Mouse (Mus musculus): ENCODE results near the gene Foxq1.

Gene Foxq1

GRCm38 (mm10) chr13:31555834-31556233, at the start of gene Foxq1:
Gene Foxq1 (plus strand): TSS chr13:31556134.
- ChIA-PET POLR2A (interaction anchor here in 1 of 4 experiments (0.6 kb wide), 1 partner anchor 466 kb away, joined by 4 read pairs; no protein-coding TSS in a partner anchor), CTCF (no interaction called here)

- CTCF ChIA-PET, result no interaction called here
- POLR2A ChIA-PET, result no interaction called here
Observed at GRCm38 (mm10) chr13:31506494-31507167, 49.3 kb upstream of the Foxq1 start.

GRCm38 (mm10) chr13:31515261-31515660, 40.7 kb upstream of the Foxq1 start:
- ChIA-PET CTCF (no interaction called here), POLR2A (no interaction called here)

GRCm38 (mm10) chr13:31518411-31518886, 37.5 kb upstream of the Foxq1 start:
- ChIA-PET CTCF (no interaction called here), POLR2A (interaction anchor here in 1 of 4 experiments (0.6 kb wide), 1 partner anchor 581 kb away, joined by 3 read pairs; no protein-coding TSS in a partner anchor)

- POLR2A ChIA-PET, result no interaction called here
- CTCF ChIA-PET, result no interaction called here
Observed at GRCm38 (mm10) chr13:31518971-31519370, 37.0 kb upstream of the Foxq1 start.

- ChIA-PET POLR2A (interaction anchor here in 1 of 4 experiments (0.5 kb wide), 1 partner anchor 93 kb away, joined by 3 read pairs; no protein-coding TSS in a partner anchor), CTCF (no interaction called here)
Observed at GRCm38 (mm10) chr13:31524976-31525375, 31.0 kb upstream of the Foxq1 start.

GRCm38 (mm10) chr13:31531186-31531585, 24.7 kb upstream of the Foxq1 start:
- ChIA-PET CTCF (interaction anchor here in 1 of 4 experiments (0.6 kb wide), 1 partner anchor 805 kb away, joined by 6 read pairs; no protein-coding TSS in a partner anchor), POLR2A (no interaction called here)

DNA sequence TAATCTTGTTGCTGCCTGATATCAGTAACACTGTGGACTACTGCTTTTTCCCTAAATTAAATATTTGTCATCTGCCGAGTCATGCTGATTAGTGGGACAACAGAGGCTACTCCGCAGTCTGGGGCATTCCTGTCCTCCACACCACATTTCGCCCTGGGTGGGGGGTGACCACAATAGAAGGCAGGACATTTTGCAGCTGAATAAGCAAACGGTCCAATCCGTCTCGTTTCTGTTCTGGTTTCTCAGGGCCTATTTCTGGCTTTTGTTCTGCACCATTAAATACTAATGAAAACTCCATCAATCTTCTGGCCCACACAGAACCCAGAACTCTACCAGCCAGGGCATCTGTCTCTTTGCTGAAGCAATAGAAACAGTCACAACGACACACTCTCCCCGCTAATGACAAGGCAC, 24.3 kb upstream of the Foxq1 start:
- POLR2A ChIA-PET, result no interaction called here

DNA sequence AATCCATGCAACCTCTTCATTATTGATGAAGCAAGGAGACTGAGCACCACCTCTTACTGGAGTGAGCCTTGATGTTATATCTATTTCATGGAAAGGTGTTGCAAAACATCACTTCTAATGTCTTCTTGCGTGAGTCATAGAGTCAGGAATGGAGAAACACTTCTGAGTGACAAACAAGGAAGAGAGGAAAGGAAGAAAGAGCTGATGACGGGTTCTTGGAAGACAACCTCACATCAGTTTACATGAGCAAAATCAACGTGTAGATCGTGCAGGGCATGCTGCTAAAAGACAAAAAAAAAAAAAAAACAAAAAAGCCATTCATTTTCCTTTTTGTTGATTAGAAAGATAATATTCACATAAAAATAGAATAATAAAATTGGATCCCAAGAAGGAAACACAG, 21.2 kb upstream of the Foxq1 start:
- ChIA-PET POLR2A (interaction anchor here in 2 of 4 experiments (0.6 to 0.7 kb wide), 2 partner anchors 452 to 1482 kb away, joined by 3 read pairs; no protein-coding TSS in a partner anchor), CTCF (interaction anchor here in 2 of 4 experiments (0.5 to 0.7 kb wide), 2 partner anchors 296 to 785 kb away, joined by 3 to 10 read pairs; no protein-coding TSS in a partner anchor)

More for the DNA sequence above, 24.3 kb upstream of the Foxq1 start:
- CTCF ChIA-PET, result interaction anchor here in 1 of 4 experiments (0.6 kb wide), 1 partner anchor 805 kb away, joined by 6 read pairs; no protein-coding TSS in a partner anchor

DNA sequence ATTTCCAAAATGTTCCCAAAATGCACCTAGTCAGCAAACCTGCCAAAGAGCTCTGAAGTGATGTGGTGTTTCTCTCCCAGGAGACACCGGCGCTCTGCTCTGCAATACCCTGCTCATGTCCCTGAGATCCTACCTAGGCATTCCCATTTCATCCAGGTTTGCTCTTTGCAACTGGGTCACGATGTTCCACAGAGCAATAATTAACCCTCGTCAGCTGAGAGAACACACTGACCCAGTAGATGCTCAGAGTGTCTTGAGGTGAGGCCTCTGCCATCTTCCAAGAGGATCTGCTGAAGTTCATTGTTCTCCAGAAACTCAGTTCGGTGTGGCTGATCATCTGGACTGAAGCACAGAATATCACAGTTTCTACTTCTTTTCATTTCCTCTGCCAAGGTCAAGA, 12.9 kb upstream of the Foxq1 start:
- CTCF ChIA-PET, result no interaction called here
- POLR2A ChIA-PET, result no interaction called here

GRCm38 (mm10) chr13:31546784-31547183, 9.2 kb upstream of the Foxq1 start:
- ChIA-PET CTCF (interaction anchor here in 1 of 4 experiments (0.7 kb wide), 1 partner anchor 555 kb away, joined by 3 read pairs; no protein-coding TSS in a partner anchor), POLR2A (no interaction called here)

DNA sequence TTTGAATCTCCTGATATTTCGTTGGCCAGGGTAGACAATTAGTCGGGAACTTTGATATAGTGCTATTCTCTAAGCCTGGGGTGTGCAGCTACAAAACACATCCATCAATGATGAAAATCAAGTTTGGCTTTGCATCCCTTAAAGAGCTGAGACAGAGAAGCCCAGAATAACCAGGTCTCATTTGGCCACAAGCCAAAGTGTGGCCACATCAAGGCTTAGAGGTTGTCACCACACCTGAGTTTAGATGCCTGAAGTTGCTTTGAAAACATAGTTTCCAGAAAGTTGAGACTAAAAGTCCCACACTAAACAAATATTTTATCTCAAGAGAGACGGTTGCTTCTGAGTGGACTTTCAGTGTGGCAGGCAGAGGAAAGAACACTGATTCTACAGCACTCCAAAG, 8.7 kb upstream of the Foxq1 start:
- CTCF ChIA-PET, result interaction anchor here in 1 of 4 experiments (0.7 kb wide), 1 partner anchor 555 kb away, joined by 3 read pairs; no protein-coding TSS in a partner anchor
- POLR2A ChIA-PET, result interaction anchor here in 1 of 4 experiments (0.6 kb wide), 1 partner anchor 81 kb away, joined by 3 read pairs; no protein-coding TSS in a partner anchor

DNA sequence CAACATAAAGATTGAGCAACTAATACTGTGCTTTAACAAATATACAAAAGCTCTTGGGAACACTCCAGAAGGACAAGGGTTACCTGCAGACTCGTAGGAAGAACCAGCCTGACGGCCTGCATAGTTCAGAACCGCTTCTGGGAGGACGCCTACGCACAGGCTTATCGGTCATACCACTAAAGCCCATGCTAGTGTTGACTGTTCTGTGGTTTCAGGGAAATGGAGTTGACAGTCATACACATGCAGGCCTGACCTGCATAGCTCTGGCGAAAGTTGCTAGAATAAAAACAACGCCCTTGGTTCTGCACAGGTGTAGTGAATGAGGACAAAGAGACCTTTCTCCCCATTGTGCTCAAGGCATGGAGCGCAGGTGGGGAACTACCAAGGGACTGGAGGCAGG, 8.3 kb upstream of the Foxq1 start:
- ChIA-PET CTCF (interaction anchor here in 1 of 4 experiments (0.7 kb wide), 1 partner anchor 556 kb away, joined by 3 read pairs; no protein-coding TSS in a partner anchor), POLR2A (interaction anchor here in 1 of 4 experiments (0.6 kb wide), 1 partner anchor 81 kb away, joined by 3 read pairs; no protein-coding TSS in a partner anchor)

DNA sequence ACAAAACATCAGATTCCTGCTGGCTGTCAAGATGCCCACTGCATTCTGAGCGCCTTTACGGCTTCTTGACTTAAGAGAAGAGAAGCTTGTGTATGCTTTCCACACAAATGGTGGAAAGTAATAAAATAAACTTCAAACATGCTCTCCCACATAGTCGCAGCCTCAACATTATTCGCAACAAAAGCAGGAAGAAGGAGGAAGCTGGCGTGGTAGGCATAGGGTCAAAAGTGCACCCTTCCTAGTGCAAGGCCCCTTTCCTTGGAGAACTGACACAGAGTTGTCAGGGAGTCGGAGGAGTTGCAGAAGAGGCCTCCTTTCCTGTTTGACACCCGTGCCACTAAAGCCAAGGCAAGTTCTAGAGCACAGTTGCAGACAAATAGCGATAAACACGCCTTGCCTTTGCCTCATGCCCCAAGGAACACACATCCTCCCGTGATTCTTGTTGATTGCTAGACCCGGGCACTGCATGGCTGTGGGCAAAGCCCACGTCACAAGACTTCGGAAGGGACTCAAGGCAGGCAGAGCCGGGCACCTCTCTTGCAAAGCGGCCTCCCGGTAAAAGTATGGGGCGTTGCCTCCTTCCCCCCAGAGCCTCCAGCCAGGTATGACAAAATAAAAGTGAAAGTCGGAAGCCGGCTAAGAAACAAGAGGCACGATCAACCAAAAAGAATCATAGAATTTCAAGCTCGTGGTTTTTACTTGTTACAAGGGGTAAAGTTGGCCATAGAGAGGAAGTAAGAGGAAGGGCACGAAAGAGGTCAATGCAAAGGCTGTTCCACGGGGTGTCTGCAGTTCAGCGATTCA, 1.2 kb downstream of the Foxq1 start:
- CTCF ChIA-PET, result no interaction called here

GRCm38 (mm10) chr13:31557768-31558520, 2.0 kb downstream of the Foxq1 start:
- POLR2A ChIA-PET, result interaction anchor here (0.5 to 1.2 kb wide), 5 partner anchors 119 to 364 kb away, joined by 3 to 4 read pairs (median 3); no protein-coding TSS in a partner anchor
- CTCF ChIA-PET, result no interaction called here

More for the DNA sequence above, 1.2 kb downstream of the Foxq1 start:
- POLR2A ChIA-PET, result interaction anchor here (0.5 to 1.2 kb wide), 6 partner anchors 18 to 363 kb away, joined by 3 to 4 read pairs (median 3); no protein-coding TSS in a partner anchor

- ChIA-PET CTCF (interaction anchor here in 3 of 4 experiments (0.6 to 1.3 kb wide), 5 partner anchors 38 to 908 kb away, joined by 3 to 4 read pairs (median 3); no protein-coding TSS in a partner anchor), POLR2A (interaction anchor here in 3 of 4 experiments (0.6 to 1.4 kb wide), 3 partner anchors 62 to 567 kb away, joined by 3 to 5 read pairs (median 4); no protein-coding TSS in a partner anchor)
Observed at GRCm38 (mm10) chr13:31558521-31559418, 2.8 kb downstream of the Foxq1 start, which contains the start of gene A530084C06Rik. Gene A530084C06Rik (minus strand): TSS chr13:31559333.

DNA sequence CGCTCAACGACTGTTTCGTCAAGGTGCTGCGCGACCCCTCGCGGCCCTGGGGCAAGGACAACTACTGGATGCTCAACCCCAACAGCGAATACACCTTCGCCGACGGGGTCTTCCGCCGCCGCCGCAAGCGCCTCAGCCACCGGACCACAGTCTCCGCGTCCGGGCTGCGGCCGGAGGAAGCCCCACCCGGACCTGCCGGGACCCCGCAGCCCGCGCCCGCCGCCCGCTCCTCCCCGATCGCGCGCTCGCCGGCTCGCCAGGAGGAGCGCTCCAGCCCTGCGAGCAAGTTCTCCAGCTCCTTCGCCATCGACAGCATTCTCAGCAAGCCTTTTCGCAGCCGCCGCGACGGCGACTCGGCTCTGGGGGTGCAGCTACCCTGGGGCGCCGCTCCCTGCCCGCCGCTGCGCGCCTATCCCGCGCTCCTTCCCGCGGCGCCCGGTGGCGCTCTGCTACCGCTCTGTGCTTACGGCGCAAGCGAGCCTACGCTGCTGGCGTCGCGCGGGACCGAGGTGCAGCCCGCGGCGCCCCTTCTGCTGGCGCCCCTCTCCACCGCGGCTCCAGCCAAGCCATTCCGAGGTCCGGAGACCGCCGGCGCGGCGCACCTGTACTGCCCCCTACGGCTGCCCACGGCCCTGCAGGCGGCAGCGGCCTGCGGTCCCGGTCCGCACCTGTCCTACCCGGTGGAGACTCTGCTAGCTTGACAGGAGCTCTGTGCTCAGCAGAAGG, 3.6 kb downstream of the Foxq1 start:
- POLR2A ChIA-PET, result interaction anchor here in 3 of 4 experiments (0.6 to 1.4 kb wide), 4 partner anchors 61 to 568 kb away, joined by 3 to 5 read pairs (median 4); no protein-coding TSS in a partner anchor
- CTCF ChIA-PET, result interaction anchor here (0.6 to 1.3 kb wide), 9 partner anchors 24 to 907 kb away, joined by 3 to 7 read pairs (median 3); no protein-coding TSS in a partner anchor
